Comparison of ENCODE assay signal across 33 mouse cellular contexts in genomic region chr4:120107787-120108186, GRCm38 (mm10). TPM values are rescaled to one million over a fixed set of nuclear protein-coding genes. Genes with fewer than 3 reads are reported as not detected.
"Had no signal": no experiment of that assay in that cellular context is flagged by ENCODE, and none has a peak within 500 bp of the region (broad histone marks: within the 10 kb centered on the region; RNA-seq: fewer than 3 reads in every experiment).

No protein-coding gene starts in this region.

- H3K9me3 ChIP-seq: heart, embryonic 10.5 days; heart, embryonic 12.5 days; hindbrain, embryonic 12.5 days; intestine, embryonic 15.5 days; kidney, embryonic 15.5 days; limb, embryonic 13.5 days; limb, embryonic 15.5 days; liver, embryonic 12.5 days had no signal

- H3K4me1 ChIP-seq: heart, embryonic 10.5 days; heart, embryonic 12.5 days; hindbrain, embryonic 10.5 days; hindbrain, embryonic 12.5 days; intestine, embryonic 15.5 days; kidney, embryonic 15.5 days; limb, embryonic 13.5 days; limb, embryonic 15.5 days; liver, embryonic 12.5 days had no signal

- H3K4me3 ChIP-seq: heart, embryonic 10.5 days; heart, embryonic 12.5 days; hindbrain, embryonic 10.5 days; hindbrain, embryonic 12.5 days; intestine, embryonic 15.5 days; kidney, embryonic 15.5 days; limb, embryonic 13.5 days; limb, embryonic 15.5 days; liver, embryonic 12.5 days had no signal

- H3K4me2 ChIP-seq: heart, embryonic 12.5 days; hindbrain, embryonic 12.5 days; hindbrain, embryonic 14.5 days; intestine, embryonic 15.5 days; kidney, embryonic 15.5 days; limb, embryonic 13.5 days; limb, embryonic 15.5 days; liver, embryonic 12.5 days had no signal

- ATAC-seq: hindbrain, embryonic 16.5 days; inflammation-experienced regulatory T-cells, adult 6 months; intestine, embryonic 15.5 days; intestine, postnatal 0 days; liver, embryonic 12.5 days had no signal

- H3K27me3 ChIP-seq: heart, embryonic 12.5 days; hindbrain, embryonic 12.5 days; intestine, embryonic 15.5 days; kidney, embryonic 15.5 days; limb, embryonic 13.5 days; limb, embryonic 15.5 days; liver, embryonic 12.5 days had no signal

- H3K27ac ChIP-seq: heart, embryonic 10.5 days; hindbrain, embryonic 10.5 days; hindbrain, embryonic 12.5 days; hindbrain, embryonic 14.5 days; intestine, embryonic 15.5 days; kidney, embryonic 15.5 days; kidney, postnatal 0 days; limb, embryonic 13.5 days; limb, embryonic 15.5 days; liver, embryonic 12.5 days; liver, embryonic 14.5 days had no signal

- DNase-seq: gastrocnemius, postnatal 14 days; gastrocnemius, postnatal 36 days; heart, adult 18-20 months; heart, postnatal 10 days; kidney, adult 18-20 months; kidney, adult 8-10 months; kidney, postnatal 14 days; kidney, postnatal 36 days; layer of hippocampus, adult 9-11 months; layer of hippocampus, postnatal 36 days; left cerebral cortex, postnatal 4 days had no signal

- H3K9ac ChIP-seq: heart, embryonic 12.5 days; hindbrain, embryonic 12.5 days; hindbrain, embryonic 14.5 days; intestine, embryonic 15.5 days; kidney, embryonic 15.5 days; limb, embryonic 13.5 days; limb, embryonic 15.5 days; liver, embryonic 12.5 days; liver, embryonic 14.5 days had no signal

- H3K36me3 ChIP-seq: heart, embryonic 10.5 days; heart, embryonic 12.5 days; hindbrain, embryonic 10.5 days; hindbrain, embryonic 12.5 days; intestine, embryonic 15.5 days; kidney, embryonic 15.5 days; limb, embryonic 13.5 days; limb, embryonic 15.5 days; liver, embryonic 12.5 days had no signal

RNA-seq across cellular contexts. Expression of gene AL607142.1, which starts 43.0 kb away (rescaled TPM):
- polyA plus RNA-seq: gonadal fat pad, adult 2 months; heart, embryonic 10.5 days; heart, embryonic 12.5 days; heart, embryonic 14.5 days; heart, embryonic 16.5 days; hindbrain, embryonic 10.5 days; hindbrain, embryonic 12.5 days; hindbrain, embryonic 14.5 days; hindbrain, embryonic 16.5 days; inflammation-experienced regulatory T-cells, adult 6 months; intestine, embryonic 15.5 days; intestine, postnatal 0 days; kidney, embryonic 15.5 days; kidney, postnatal 0 days; large intestine, adult 2 months; limb, embryonic 11.5 days; limb, embryonic 13.5 days; limb, embryonic 15.5 days; liver, adult 2 months; liver, embryonic 12.5 days; liver, embryonic 14.5 days; liver, embryonic 16.5 days had no signal

RNA-seq across cellular contexts. Expression of gene Edn2, which starts 53.2 kb away (rescaled TPM):
- polyA plus RNA-seq: hindbrain, embryonic 12.5 days; hindbrain, embryonic 14.5 days; hindbrain, embryonic 16.5 days; inflammation-experienced regulatory T-cells, adult 6 months; kidney, postnatal 0 days; limb, embryonic 11.5 days; liver, adult 2 months had no signal
